Mouse (Mus musculus): ENCODE results near the gene Timm29.
A peak's percentile ranks its signal among the peaks of the same experiment; 100 is the strongest.

Timm29 gene

DNA sequence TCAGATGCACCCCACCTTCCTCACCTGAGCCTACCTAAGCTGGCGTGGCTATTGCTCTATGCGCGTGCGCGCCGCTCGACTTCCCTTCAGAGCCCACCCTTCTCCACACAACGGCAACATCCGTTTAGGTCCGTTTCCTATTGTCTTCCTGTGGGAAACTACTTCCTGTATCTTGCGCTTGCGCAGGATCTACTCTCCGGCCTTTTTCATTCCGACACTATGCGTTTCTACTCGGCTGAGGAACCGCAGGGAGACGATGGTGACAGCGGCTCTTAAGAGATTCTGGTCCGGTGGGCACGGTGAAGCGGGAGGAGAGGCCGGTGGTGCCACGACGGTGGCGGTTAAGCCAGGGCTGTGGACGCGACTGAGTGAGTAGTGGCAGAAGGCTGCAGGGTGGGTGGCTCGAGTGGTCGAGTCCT is at the start of gene Timm29, which contains the start of gene Yipf2:
TSS of gene Timm29 (plus strand) at position 20 of the 419 bp plus-strand sequence.
TSS of gene Yipf2 (minus strand) at position 126 of the 419 bp plus-strand sequence.
- peak; percentile 91 for DNase-seq

DNA sequence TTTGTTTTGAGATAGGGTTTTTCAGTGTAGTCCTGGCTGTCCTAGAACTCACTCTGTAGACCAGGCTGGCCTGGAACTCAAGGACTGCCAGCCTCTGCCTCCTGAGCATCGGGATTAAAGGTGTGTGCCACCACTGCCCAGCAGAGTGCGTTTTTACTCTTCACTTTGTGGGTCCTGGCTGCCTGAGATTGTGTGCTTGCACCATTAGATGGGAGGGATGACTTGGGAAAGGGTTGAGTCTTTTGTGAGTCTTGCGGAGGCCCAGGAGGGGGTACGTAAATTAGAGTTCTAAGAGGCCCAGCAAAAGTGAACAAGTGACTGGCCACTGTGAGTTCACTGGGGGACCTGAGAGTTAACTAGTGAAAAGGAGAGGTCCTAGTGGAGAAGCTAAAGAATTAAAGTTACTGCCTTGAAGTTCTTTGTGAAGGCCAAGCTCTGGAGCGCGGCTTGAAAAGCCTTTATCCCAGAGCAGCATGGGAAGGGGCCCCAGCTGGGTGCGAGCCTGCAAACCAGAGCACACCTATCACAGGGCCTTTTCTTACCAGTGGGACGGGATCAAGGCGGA is 47.1 kb upstream of the Timm29 start:
- no peak for DNase-seq

DNA sequence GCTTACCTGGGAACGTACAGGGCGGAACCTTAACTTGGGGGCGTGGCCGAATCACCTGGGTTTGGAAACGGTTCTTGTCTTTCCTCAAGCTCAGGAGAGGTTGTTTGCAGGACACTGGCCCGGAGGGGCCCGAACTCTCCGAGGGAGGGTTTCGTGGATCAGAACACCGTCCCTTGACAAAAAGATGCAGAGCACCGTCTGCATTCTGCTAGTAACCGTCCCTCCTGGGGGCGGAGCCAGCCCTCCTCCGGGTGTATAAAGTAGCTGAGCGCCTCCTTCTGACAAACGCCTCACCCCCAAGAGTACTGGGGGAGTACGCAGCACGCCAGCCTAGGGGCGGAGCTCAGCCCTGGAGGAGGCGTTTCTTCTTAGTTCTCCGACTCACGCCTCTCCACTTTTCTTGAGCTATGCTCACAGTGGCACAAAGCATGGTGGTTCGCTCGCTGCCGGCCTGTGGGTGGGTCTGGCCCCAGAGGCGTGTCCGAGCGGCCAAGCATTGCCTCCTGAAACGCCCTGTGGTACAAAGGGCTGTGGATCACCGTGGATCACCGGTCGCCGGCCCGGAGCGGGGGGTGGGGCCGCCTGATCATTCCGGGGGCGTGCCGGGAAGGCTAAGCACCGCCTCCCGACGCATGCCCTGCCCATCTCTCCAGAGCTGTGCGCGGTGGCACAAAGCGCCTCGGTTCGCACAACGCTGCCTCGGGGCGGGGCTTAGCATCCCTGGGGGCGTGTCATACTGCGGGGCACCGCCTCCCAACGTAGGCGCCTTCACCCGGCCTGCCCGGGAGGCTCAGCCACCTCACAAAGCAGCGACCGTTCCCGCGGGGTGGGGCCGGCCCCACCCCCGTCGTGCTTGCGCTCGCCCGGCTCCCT is 46.4 kb upstream of the Timm29 start:
- peak; percentile 99 for DNase-seq

DNA sequence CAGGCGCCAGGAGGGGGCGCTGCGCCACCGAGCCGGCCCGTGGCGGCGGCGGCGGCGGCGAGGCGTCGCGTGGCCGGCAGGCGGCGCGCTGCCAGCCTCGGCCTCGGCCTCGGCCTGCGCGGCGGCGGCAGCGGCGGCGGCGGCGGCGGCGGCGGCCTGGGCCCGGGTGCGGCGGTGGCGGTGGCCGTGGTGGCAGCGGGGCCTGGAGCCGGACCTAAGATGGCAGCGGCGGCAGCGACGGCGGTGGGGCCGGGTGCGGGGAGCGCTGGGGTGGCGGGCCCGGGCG is 45.8 kb upstream of the Timm29 start, which contains the start of gene Carm1:
TSS of gene Carm1 (plus strand) at position 106 of the 286 bp plus-strand sequence.
- DNase-seq = no peak

DNA sequence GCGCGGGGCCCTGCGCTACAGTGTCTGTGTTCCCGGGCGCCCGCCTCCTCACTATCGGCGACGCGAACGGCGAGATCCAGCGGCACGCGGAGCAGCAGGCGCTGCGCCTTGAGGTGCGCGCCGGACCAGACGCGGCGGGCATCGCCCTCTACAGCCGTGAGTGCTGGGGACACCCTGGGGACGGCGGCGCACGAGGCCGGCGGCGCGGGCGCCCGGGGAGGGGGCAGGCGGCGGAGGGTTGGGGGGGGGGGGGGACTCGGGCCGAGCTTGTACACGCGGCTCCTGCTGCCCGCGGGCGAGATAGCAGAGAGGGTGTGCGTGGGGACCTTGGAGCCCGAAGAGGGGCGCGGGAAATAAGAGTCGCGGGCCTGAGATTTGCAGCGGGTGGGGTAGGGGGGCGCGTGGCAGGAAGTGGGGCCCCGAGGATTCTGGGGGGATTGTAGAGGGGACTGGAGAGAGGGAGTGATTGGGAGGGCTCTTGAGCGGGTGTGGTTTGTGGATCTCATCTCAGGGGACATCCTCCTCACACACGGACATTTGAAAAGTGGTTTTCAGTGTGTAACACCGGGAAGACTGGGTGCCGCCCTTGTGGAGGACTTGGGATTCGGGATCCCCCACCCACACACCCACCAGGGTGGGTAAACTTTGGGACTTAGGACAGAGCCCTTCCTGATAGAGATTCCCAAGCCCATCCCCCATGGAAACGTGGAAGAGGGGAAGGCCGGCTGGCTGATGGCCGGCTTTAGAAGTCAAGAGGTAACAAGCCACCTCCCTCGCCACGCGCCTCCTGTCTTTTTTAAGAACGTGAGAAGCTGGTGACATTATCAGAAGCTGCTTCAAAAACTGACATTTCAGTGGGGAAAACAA is 45.2 kb upstream of the Timm29 start:
- peak; percentile 61 for DNase-seq

DNA sequence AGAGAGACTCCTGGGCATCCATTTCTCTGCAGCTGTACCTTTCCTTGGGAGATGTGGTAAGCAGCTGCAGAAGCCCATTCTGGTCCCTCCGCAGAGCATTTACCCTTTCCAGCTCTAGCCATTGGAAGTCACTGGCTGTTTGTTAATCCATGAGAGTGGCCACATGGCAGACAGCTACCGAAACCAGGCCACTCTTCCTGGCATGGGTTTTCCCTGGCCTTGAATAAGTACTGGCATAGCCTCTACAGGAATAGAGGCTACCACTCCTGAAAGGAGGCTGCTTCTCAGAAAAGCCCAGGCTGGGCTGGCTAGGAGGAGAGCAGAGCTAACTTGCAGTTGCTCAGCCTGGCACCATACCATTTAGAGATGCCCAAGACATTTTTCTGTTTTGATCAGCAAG is 41.5 kb upstream of the Timm29 start:
- no peak for DNase-seq

DNA sequence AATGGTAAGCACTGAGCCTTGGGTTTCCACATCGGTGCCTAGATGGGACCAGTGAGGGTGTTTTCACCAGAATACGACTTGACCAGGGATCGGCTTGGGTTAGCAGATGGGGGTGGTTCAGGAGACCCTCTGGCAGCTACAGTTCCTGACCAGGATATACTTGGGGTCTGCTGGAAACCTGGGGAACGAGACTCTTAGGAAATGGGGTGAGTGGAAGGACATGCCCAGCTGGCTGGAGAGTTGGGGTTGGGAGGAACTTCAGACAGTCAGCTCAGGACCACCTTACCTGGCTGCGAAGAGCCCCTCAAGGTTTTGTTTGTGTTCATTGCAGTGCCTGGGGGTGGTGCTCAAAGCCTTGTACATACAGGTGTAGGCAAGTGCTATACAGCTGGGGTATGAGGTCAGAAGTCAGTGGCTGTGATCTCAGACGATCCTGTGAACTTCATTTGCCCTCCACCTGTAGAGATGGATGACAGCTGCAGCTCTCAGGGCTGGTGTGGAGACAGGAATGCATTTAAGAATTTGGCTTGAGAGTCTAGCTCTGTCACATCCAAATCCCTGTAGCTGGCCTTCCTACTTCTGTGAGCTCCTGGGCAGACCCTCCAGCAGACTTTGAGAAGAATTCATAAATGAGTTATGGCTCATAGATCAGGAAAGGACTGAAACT is 38.8 kb upstream of the Timm29 start:
- DNase-seq = no peak

DNA sequence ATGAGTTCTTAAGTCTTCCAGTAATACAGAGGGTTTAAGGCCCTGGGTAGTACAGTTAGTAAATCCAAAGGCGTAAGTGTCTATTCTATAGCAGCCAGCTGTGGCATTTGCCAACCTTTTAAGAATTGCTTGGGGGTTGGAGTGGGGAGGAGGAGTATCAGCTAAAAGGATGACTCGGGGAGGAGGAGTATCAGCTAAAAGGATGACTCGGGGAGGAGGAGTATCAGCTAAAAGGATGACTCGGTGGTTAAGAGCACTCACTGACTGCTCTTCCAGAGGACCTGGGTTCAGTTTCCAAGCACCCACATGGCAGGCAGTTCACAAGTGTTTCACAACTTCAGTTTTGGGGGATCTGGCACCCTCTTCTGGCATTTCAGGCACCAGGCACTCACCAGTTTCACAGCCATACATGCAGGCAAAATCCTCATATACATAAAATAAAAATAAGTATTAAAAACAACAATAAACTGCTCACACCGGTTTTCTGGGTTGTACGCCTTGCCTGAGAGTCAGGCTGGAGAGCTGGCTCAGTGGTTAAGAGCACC is 37.3 kb upstream of the Timm29 start:
- DNase-seq = no peak

DNA sequence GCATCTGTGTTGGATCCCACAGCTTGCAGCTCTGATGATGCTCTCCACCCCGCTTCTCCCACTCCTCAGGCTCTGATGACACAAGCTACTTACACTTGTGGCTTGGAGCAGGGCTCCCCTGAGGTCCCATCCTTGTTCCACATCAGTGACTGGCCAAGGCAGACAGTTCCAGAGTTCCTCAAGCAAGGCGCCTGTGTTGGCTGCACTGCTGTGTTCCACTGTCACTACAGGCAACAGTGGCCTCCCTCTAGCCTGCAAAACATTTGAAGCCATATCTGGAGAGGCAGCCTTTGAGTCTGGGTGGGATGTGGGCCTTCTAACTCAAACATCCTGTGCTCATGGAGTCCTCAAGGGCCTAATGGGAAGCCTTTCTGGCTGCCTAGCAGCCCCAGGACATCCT is 35.5 kb upstream of the Timm29 start:
- DNase-seq = no peak

DNA sequence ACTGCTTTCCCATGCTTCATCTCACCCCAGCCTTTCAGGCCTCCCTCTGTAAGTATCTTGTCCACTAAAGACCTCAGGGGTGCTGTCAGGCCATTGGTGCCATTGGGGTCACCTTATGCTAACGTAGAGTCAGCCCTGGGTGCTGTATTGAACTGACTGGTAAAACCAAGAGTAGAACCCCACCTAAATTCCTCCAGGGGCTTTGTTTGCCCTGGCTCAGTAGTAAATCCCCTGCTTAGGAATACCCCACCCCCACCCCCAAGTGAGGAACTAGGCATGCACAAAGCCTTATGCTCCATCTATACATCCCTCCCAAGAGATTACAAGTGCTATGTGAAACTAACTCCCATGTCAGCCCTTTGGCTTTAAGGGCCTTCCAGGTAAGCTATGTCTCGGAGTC is 35.0 kb upstream of the Timm29 start:
- no peak for DNase-seq

DNA sequence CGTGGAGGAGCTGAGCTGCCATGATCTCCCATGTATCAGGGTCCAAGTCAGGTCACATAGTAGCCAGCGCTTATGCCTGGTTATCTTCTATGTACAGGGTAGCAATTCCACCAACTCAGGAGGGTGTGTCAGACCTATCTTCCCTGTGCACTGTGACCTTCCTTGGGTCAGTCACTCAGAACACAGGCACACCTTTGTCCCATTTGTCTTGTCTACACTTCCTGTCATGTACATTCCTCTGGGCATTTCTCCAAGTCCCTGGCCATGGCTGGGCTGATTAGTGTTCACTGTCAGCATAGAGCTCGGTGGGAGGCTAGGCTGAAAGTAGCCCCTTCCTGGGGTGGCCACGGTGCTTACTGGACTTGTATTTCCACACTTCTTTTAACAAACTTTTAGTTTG is 34.2 kb upstream of the Timm29 start:
- peak; percentile 17 for DNase-seq

DNA sequence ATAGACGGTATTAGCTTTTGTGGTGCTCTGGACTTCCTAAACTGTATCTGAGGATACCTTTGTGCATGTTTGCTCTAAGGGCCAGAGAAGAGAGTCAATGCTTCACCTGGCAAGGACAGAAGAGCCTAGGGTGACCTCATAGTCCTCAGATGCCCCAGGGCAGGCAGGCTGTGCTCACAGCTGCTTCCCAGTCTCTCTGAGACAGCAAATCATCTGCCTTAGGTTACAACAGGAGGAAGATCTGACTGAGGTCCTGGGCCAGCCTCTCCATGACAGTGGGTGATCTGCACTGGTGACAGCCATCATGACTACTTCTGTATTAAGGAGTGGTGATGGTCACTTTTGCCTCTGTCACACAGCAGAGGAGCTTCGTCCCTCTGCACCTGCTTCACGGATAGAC is 33.4 kb upstream of the Timm29 start:
- DNase-seq = no peak

DNA sequence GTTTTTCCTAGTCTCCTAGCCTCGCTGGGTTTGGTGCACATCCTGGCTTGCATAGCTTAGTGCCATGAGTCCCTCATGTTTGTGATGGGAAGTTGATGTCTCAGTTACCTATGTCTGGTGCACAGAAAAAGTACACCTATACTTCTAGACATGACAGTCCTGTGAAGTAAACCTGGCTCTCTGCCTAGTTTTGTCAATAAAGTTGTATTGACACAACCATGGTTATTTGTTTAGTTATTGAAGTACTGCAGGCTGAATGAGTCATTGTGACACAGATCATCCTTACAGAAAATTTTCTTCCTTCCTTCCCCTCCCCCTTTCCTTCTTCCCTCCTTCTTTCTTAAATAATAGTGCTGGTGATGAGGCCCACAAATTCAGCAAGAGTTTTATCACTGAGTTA is 28.1 kb upstream of the Timm29 start:
- no peak for DNase-seq

DNA sequence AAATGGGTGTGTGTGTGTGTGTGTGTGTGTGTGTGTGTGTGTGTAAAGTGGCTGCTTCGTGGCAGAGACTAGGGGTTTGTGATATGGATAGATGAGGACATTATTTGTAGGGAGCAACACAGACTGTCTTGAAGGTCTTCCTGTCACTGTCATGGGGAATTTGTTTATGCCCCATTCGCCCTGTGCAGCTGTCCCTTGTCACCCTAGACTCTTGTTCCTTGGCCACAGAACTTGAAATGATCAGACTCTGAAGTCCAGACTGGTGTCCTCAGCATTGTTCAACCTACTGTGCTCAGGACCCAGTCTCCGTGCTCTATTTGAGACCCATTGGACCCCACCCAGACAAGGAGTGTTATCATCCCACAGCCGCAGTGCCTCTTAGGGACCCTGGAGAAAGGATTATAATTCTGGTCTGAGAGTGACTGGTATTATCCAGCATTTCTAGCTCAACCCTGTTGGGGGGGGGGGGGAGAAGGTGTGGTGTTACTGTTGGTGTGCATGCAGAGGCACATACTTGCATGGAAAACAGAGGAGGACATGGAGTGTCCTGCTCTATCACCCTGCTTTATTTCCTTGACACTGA is 27.4 kb upstream of the Timm29 start:
- no peak for DNase-seq

DNA sequence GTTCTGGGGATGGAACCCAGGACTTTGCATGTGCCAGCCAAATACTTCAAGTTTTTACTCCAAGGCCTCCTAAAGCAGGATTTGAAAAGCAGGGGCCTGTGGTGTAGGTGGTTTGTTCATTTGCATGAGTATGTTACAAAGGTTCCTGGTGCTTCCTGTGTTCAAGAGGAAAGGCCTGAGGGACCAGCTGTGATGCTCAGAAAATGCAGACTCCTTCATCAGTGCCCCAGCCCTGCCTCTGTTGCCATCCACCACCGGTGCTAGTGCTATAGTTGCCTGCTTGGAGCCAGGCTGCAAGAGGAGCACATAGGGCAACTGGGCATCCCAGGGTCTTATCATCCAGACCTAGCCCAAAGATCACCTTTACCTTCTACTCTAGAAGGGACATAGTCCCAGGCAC is 26.0 kb upstream of the Timm29 start:
- DNase-seq = no peak

DNA sequence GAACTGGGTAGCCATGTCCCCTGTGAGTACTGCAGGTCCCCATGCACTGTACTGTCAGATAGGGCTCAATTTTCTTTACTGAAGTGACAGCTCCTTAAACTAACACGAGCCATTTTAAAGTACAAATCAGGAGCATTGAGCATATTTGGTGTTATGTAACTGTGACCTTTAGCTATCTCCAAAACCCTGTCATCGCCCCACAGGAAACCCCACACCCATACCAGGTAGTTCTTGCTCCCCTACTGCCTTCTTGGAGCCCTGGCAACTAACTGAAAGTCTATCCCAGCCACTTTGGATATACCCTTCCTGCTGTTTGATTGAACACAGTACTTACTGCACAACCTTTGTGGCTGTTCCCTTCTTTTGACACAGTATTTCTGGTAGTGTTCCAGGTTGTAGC is 25.5 kb upstream of the Timm29 start:
- DNase-seq = no peak

DNA sequence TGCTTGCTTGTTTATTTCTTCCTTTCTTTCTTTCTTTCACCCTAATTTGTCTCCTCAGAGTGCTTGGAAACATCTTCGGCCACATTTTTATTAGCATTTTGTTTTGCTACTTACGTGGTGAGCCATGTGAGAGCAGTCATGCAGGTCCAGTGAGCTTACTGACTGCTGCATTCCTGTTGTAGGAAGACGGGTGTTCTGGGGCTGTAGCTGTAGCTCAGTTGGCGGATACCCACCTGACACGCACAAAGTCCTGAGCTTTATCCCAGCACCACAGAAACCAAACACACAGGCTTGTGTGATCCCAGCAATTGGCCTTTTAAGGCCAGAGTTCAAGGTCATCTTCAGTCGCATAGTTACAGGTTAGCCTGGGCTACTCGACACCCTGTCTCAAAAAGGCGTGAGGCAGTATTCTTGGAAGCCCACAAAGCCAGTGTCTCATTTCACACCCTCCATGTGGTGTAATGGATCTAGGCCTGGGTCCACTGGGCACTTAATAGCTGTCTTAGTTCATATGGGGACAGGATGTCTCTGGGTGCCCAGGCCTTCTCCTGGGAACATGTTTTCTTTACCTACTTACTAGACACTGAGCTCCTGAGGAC is 23.8 kb upstream of the Timm29 start:
- no peak for DNase-seq

DNA sequence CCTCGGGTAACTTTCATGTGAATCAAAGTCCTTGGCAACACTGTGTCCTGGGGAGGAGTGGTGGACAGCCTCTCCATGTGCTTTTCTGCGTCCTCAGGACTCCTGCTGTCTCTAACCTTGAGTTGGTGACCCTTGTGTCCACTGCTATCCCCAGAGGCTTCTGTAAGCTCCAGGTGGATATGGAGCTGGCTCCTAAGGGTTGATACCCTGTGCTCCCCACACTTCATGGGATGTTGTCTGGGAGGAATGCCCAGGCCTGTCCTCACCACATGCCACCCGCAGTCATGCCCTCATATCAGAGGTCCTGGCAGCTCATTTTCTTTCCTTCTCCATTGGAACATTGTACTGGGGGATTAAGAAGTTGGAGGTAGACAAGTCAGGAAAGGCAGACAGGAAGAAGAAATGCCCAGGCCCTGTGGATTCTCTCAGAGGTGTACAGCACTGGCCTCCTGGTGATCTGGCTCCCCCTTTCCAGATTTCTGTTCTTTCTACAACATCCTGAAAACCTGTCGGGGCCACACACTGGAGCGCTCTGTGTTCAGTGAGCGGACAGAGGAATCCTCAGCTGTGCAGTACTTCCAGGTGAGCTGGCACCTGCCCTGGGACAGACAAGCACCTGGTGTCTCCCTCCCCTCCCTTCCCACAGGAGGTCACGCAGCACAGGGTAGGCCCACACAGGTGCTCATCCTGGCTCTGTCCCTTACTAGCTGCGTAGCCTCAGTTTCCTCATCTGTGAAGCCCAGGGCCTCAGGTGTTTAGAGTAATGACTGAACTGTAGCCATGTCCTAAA is 18.3 kb upstream of the Timm29 start:
- DNase-seq = no peak

DNA sequence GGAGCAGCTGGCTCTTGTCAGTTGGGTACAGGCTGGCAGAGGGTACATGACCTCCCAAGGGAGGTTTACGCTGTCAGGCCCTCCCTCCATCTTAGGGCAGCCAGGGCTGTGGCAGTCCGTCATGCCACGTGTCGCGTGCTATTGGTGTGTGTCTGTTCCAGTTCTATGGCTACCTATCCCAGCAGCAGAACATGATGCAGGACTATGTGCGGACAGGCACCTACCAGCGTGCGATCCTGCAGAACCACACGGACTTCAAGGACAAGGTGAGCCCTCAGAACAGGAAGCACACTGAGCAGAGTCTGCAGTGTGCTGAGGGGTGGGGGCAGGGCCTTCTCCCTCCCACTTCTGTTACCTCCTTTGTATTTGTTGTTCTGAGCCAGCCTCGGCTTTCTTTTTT is 17.3 kb upstream of the Timm29 start:
- no peak for DNase-seq

DNA sequence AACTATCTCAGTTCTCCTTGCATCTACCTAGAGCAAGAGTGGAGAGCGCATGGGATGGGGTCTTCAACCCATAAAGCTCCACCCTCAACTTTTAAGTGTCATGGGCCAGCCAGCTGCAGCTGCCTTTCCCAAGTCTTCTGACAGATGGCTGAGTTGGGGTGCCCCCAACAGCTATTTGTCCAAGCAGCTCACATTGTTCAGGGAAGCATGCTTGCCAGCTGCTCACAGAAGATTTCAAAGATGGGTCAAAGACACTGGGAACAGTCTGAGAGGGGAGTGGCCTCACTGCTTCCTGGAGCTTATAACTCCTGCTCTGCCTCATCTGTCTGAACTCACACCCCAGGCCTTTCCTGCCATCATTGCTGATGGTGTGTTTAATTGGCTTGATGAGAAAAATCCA is 16.2 kb upstream of the Timm29 start:
- DNase-seq = no peak

DNA sequence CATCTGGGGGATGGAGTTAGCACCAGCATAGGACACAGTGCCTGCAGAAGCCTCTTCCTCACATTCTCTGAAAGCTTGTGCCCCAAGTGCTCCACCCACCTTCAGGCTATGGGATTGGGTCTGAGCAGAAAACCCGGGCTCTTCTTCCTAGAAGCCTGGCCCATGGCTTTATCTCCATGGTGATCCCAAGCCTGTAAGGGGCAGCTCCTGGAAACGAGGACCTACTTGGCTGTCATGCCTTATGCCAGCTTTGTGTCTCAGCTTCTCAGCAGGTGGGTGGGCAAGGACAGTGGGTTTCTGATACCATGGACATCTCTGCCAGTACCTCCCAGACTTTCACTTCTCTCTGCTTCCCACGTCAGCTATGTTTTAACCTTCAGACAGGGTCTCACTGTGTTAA is 14.3 kb upstream of the Timm29 start:
- no peak for DNase-seq
